Mouse (Mus musculus) testis, adult 2 months (tissue): ENCODE data around the gene Epha2.

Experiments used
- CTCF ChIP-seq: fragments of 200-500 bp; IDR thresholded peaks from 2 replicates; pipeline ENCODE4 v1.5.1; 2012; ENCODE audit warnings: low read depth, mild to moderate bottlenecking, inconsistent platforms, low read length, moderate library complexity; ENCODE audit not compliant: control insufficient read depth, insufficient read depth, insufficient replicate concordance
- POLR2A ChIP-seq: fragments of 200-500 bp; IDR thresholded peaks from 2 replicates; pipeline ENCODE4 v1.6.1; 2012; ENCODE audit warnings: low read depth, mild to moderate bottlenecking, inconsistent platforms, low read length, moderate library complexity; ENCODE audit not compliant: control insufficient read depth

GRCm38 (mm10) chr4:141297934-141298333, 3.1 kb upstream of the Epha2 start:
- TF ChIP-seq CTCF (no peak), POLR2A (no peak)
